Mouse (Mus musculus): ENCODE data around the gene Slc37a3. TPM values are rescaled to one million over a fixed set of nuclear protein-coding genes. Genes with fewer than 3 reads are reported as not detected.
"Not testable (repeated sequence)": the region's sequence is repeated elsewhere in the genome, so short reads cannot be mapped to it uniquely, and the experiment has no call there.

Gene Slc37a3
- total RNA-seq, 1 experiment from 2014 or later: 36.5 TPM

DNA sequence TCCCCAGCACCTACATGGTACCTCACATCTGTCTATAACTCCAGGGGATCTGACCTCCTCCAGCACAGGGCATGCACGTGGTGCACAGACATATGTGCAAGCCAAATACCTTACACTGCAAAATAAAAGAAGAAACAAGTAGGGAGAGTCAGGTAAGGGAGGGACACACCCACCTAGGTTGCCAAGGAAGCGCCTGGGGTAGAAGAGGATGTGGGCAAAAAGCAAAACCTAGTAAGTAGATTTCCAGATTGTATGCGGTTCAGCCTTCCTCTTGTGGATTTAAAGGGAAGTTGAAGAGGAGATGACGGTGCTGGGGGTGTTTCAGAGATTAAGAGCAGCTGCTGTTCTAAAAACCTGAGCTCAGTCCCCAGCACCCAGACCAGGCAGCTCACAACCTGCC lies 1.7 kb upstream of the Slc37a3 start:
- DNase-seq: peak; percentile 12

DNA sequence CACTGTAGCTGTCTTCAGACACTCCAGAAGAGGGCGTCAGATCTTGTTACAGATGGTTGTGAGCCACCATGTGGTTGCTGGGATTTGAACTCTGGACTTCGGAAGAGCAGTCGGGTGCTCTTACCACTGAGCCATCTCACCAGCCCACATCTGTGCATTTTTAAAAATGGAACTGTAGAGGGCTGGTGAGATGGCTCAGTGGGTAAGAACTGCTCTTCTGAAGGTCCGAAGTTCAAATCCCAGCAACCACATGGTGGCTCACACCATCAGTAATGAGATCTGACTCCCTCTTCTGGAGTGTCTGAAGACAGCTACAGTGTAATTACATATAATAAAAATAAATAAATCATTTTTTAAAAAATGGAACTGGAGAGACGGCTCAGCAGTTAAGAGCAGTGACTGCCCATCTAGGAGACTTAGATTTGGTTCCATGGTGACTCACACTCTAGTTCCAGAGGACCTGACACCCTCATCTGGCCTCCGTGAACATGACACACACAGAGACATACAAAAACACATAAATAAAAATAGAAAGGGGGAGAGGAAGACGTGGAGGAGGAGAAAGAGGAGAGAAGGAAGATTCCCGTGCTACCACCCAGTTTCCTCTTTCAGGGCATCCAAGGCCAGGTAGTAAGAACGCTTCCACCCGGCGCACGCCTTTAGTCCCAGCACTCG lies 823 bp upstream of the Slc37a3 start:
- DNase-seq: not testable (repeated sequence)

DNA sequence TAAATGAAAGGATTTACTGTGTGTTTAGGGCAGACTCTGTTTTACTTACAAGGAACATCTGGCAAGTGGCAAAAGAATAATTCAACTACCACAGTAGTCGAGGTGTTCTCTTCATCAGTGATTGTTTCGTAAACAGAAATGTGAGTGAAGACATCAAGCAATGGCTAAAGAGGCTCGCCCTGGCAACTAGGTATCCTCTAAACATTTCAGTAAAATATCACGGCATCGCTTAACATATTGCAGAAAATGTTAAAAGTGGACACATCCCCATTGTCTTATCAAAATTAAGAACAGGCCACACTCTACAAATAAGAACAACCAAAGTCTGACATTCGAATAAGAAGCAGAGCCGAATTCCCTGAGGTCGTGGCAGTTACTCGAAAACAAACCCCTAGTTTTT lies 700 bp downstream of the Slc37a3 start:
- no peak for DNase-seq

DNA sequence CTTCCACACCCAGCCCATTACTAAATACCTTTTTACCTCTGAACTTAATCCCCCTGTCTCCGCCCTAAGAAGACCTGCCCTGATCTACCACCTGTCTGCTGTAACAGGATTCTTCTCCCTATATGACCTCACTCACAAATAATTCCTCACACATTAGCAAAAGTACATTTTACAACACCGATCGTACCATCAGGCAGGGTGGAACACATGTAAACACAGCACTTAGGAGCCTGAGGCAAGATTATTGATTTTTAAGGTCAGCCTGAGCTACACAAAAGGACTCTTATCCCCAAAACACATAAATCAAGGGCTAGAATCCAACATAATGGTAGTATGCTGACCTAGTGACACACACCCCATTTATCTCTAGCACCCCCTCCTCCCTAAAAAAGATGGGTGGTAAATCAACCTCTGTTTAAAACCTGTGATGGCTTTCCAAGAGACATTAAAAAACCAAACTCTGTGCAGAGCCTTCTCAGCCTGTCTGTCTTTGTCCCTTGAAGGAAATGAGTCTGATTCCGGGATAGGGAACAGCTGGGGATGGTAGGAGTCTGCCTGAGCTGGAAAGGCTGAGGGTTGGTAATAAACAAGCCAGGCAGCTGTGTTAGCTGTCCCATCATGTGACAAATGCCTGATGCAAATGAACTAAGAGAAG lies 4.0 kb downstream of the Slc37a3 start:
- DNase-seq: no peak

DNA sequence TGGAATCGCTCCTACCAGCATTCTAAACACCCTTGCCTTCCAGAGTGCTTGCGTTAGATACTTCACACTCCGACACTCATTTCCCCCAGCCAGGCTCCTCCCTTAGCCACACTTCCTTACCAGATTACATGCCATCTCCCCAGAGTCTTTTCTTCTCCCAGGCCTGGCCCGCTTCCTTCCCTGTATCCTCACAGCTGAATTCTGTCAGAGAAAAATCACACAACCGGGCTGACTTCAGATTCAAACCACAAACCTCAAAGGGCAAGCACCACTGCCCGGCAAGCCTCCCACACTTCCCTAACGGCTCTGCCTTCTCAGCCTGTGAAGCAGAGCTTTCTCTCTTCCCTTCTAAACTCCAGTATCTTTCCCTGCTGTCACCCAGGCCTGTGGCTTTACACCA lies 4.7 kb downstream of the Slc37a3 start:
- peak; percentile 26 for DNase-seq

DNA sequence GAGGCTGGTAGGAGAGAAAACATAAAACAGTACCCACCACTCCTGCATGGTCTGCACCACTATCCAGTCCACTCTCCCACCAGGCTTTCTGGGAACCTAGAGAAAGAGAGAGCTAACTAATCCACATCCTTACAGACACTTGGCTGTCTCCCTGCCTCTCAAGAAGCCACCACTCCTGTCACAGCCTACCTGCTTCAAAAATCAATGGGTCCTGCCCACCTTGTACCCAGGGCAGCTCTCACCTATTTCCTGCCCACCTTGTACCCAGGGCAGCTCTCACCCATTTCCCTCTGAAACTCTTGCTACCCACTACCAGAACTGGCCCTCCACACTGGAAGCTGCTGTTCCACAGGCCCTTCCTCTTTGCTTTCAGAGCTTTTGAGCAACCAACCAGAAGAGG lies 5.4 kb downstream of the Slc37a3 start:
- DNase-seq: no peak

DNA sequence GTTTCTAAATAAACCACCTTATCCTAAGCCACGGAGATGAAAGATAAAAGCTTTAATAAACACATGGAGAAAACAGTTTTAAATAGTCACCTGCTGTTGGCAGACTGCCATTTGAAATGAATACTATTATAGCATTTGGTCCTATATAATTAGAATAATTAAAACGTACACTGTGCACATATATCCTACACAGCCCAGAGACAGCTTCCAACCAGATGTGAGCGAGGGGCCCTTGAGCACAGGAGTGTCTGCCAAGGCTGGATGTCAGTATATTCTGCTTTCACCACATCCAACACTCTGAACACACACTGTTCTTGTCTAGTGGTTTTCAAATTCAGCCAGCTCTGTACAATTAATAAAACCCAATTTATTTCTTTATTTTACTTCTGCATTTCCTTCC lies 7.8 kb downstream of the Slc37a3 start:
- DNase-seq: no peak

DNA sequence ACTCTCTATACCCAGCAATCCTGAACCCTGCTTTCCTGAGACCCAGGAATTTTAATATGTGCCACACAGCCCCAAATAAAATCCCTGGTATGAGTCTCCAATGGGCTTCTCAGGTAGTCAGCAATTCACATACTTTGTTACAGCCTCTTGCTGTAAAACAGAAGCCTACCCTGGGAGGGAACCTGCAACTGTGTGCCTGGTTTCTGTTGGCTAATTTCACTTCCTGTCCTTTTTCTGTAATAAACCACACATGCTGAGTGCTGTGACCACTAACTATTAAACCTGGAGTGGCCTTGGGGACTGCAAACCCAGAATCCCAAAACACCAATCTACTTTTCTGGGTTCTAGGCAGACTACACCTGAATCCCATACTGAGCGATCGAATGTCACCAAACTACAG lies 14.8 kb downstream of the Slc37a3 start:
- no peak for DNase-seq

DNA sequence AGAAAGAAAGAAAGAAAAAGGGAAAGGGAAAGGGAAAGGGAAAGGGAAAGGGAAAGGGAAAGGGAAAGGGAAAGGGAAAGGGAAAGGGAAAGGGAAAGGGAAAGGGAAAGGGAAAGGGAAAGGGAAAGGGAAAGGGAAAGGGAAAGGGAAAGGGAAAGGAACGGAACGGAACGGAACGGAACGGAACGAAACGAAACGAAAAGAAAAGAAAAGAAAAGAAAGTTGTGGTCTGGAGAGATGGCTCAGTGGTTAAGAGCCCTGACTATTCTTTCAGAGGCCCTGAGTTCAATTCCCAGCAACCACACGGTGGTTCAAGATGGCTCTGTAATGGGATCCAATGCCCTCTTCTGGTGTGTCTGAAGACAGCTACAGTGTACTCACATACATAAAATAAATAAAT lies 18.3 kb downstream of the Slc37a3 start:
- not testable (repeated sequence) for DNase-seq

DNA sequence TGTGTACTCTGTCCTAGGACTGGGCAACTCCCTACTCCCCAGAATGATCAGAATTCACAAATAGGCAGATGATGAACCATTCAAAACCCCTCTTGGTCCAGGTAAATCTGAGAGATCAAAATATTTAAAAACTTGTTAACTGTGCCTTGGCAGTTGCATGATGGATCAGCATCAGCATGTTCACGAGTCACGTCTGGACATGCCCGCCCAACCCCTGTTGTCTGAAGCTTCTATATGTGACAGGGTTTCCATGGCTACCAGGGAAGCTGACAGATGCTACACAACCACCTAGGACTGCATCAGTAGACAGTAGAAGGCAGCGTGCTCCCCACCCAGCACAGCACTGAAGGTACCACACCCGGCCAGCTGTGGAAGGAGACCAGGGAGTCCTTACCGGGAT lies 28.5 kb downstream of the Slc37a3 start:
- DNase-seq: no peak

DNA sequence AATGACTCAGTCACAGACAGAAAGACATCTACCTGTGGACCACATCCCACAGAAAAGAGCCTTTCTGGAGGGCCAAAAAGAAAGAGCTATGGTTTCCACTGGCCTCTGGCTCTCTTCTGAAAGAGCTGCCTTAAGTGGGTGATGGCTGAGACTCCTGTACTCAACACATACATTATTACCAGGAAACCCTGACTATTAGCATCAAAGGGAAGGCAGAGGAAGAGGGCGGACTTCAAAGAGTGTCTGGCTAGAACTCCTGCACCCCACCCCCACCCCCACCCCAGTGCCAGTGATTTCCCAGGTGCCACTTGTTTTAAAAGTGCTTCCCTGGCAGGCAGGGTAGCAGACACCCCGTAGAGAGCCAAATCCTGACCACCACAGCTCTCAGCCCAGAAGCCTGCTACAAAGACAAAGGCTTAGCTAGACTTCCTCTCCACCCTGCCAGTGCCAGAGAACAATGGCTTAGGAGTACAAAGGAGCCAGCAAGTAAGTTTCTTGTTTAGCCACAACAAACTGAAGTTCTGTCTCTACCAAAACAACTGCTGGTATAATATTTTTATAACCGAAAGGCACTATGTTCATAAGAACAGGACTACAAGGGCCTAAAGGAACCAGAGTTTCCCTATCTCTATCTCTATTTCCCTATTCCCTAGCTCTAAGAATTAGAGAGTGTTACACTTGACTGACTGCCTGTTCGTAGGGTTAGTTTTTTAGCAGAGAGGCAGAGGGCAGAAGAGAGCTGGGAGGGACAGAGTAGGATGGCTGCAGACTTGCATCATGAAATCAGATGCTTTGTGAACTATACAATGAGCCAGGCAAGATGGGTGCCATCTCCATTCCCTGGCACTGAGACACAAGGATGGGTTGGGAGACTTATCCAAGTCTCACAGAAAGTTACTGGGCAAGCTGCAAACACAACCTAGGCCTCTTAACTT lies 29.3 kb downstream of the Slc37a3 start:
- no peak for DNase-seq

DNA sequence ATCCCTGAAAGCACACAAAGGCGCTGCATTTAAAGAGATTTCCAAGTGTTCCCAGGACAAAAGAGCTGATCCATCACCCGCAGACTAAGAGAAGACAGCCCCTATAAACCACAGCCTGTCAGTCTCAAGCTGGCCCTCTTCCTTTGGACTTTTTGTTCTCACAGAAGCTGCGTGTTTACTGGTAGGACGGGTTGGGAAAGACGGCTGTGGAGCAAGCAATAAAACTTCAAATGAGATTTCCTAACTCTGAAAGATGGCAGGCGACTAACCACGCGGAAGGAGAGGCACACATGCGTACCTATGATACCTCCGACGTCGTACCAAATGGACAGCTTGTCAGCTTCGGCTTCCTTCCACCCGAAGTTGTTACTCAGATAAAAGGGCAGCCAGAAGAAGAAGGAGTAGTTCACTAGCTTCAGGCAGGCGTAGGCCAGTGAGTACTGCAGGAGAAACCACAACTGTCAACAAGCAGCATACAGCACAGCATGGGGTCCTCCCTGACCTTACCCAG lies 30.4 kb downstream of the Slc37a3 start:
- no peak for DNase-seq

DNA sequence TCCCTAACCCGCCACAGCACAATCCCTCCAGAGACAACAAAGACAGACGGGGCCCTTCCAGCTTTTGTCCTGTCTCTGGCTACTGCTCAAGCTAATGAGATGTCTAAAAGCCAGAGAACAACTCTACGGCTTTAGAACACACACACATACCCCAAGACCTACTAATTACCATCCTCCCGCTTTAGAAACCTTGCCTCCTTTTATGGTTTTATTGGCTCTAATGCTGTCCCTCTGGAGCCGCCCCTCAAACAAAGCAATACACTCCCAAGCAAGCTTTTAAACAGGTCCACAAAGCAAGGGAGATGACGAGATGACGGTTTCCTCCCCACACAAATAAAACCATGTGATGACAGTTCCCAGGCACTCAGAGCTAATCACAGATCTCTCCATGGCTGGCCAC lies 32.0 kb downstream of the Slc37a3 start:
- DNase-seq: no peak

DNA sequence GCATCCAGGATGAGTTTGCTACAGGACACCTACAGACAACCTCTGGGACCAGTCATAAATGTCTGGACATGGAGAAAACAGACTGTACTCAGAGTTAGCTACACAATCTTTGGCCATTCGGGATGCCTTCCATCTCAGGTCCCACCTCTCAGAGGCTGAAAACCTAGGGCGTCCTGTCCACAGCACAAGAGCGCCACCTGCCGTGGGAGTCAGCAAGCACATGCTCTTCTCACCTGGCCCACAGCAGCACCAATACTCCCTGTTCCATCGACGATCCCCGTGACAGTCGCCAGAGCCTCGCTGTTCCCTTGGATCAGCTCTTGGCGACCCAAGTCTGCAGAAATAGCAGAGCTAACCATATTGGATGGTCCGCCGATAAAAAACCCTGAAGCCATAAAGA lies 33.5 kb downstream of the Slc37a3 start:
- DNase-seq: peak; percentile 91

DNA sequence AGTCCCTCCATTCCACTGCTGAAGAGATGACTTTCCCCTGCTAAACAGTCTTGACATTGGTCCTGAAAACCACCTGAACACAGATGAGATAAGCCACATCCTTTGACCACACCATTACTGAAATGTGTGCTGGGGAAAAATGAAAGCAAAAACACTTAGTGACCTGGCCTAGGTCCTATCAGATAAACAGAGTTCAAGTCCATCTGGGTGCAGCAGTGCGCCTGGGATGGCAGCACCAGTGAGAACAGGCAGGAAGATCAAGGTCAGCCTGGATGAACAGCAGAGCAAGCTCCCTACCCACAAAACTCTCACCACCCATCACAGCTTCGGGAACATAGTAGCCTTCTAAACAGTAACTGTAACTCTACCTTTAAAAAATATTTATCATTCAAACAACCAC lies 35.7 kb downstream of the Slc37a3 start:
- DNase-seq: peak; percentile 48

DNA sequence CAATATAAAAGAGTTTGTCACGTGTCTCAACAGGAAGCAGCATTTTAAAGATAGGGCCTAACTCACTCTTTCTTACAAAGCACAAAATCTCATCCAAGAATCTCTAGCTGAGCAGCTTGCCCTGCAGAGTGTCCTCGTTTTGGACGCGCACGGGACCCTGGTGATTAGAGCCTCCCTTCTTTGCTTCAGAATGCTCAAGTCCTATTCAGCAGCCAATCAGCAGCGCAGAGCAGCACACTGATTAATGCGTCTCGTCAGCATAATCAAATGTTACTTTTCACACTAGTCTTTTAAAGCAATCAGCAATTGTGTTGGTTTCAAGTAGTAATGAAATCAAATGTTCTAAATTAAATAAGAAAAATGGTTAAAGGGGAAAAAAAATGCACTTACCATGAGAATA lies 39.1 kb downstream of the Slc37a3 start:
- no peak for DNase-seq

DNA sequence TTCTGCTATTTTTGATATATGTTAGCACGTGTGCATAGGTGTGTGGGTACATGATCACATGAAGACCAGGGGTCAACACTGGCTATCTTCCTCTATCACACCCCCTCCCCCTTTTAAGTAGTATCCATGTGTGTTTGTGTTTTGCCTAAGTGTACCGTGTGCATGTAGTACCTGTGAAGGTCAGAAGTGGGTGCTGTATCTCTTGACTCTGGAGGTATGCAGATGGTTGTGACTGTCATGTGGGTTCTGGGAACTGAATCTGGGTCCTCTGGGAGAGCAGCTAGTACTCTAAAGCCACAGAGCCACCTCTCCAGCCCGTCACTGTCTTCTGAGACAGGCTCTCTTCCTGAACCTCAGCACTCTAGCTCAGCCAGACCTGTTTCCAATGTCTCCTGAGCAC lies 42.6 kb downstream of the Slc37a3 start:
- no peak for DNase-seq

DNA sequence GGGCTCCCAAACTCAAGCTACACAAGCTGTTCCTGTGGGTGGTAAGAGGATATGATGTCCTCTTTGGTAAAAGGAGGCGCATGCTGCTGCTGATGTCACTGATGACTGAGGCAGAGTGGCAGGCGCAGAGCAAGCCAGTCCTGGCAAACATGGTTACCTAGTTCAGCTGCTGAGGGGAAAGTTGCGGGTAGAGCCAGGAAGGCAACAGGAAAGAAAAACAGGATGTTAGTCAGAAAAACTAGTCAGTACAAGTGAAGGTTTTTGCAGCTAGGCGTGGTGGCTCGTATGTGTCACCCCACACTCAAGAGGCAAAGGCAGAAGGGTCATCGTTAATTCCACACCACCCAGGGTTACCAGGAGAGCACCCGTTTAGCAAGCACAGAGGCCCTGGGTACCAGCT lies 43.3 kb downstream of the Slc37a3 start:
- no peak for DNase-seq

DNA sequence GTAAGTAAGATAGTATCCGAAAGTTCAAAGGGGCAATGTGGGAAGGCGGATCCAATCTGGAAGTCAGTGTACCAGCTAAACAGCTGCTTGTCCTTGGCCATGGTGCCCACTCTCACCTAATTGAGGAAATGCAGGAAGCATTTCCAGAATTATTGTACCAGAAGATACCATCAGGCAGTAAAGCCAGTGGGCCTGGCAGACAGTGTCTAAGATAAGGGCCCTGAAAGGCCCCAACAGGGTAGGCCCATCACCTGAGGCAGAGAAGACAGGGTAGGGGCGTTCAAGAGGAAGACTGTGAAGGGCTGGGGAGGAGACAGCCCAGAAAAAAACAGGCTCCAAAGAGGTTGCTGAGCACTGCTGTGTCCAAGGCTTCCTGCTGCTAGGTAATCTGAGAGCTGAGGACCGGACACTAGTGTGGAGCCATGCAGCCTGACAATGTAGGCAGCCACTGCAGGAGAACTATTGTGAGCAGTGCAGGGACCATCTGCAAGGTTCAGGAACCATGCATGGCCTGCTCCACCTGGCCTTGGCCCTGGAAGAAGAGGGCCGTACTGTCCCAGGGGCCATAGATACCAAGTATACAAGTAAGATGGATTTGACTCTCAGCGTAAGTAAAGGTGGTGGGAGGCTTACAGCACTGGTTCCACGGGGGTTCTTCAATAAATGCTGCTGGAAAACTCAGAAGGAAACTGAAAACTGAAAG lies 45.3 kb downstream of the Slc37a3 start:
- no peak for DNase-seq

DNA sequence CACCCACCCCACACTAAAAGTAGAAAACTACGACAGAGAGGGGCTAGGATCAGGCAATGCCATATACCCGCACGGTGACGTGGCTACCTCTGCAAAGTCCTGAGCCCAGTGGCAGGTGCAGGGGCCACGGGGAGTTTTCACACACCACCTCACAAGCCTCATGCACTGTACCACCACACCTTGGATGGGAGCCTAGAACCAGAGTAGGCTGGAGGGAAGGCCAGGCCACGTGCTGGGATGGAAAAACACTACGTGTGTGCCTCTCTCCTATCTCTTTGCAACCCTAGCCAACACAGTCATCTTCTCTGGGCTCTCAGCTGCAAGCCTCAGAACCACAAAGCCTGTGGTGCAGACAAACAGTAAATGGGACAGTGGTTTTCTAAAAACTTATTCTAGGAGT lies 46.5 kb downstream of the Slc37a3 start:
- DNase-seq: no peak

DNA sequence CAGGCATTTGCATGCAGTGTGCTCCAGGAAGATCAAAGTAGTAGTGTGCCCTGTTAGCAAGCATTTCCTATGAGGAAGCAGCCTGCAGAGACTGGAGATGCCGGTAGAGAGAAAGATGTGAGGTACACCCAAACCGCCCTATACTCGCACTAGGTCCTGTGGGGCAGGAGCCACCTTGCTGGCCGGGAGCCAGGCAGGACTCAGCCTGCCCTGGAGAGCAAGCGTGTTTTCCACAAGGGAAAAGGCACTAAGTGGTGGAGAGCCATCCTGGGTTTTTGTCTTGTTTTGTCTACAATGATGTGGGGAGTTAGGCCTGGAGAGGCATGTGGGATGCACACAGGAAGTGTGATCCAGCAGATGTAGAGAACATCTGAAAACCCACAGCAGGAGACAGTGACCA lies 57.2 kb downstream of the Slc37a3 start:
- no peak for DNase-seq

DNA sequence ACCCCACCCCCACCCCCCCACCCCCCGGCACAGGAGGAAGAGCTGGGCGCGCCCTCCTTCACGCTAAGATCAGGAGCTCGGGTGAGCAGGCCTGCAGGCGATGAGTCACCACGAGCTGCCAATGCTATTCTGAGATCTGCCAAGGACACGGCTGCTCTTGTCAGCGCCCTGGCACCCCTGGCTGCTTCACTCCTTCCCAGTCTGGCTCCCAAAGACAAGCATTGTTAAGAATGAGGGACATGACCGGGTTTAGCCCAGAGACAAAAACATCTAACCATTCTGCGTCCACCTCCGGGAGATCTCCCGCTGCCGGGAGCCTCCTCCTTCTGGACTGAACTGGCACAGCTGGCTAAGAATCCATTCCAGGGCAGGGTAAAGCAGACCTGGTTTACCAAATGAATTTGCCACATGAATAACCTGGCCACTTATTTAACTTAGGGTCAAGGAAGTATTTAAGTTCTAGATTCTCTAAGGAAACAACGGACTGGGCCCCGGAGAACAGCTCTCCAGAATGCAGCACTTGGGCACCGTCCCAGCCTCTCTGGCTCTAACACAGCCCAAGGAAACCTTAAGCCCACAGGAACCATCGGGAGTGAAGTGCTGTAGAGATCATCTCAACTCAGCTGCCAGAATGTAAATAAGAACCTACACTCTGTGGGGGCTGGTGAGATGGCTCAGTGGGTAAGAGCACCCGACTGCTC lies 58.3 kb downstream of the Slc37a3 start:
- DNase-seq: peak; percentile 90
